Mouse (Mus musculus) heart, adult 2 months (tissue): ENCODE data around the gene Slc25a17. TPM values are rescaled to one million over a fixed set of nuclear protein-coding genes. Genes with fewer than 3 reads are reported as not detected.

Source experiments
- DNase-seq, 2 experiments: peaks; one replicate each; pipeline ENCODE4 v3.0.0; 2021
- H3K27ac ChIP-seq: fragments of 200-600 bp; 2 replicates; pipeline ENCODE4 v1.8.1; 2022
- H3K27me3 ChIP-seq: fragments of 200-500 bp; 2 replicates; pipeline ENCODE4 v1.6.1; 2012; ENCODE audit warnings: mild to moderate bottlenecking, low read length, inconsistent platforms, mixed read lengths; ENCODE audit not compliant: control insufficient read depth, insufficient read depth
- H3K36me3 ChIP-seq: fragments of 200-500 bp; 2 replicates; pipeline ENCODE4 v1.6.1; 2012; ENCODE audit warnings: low read length, inconsistent platforms; ENCODE audit not compliant: control insufficient read depth, insufficient read depth
- H3K4me1 ChIP-seq: fragments of 200-500 bp; 2 replicates; pipeline ENCODE4 v1.6.1; 2011; ENCODE audit warnings: low read length; ENCODE audit not compliant: control insufficient read depth, insufficient read depth
- H3K4me3 ChIP-seq: fragments of 200-600 bp; 2 replicates; pipeline ENCODE4 v1.8.1; 2022
- H3K79me2 ChIP-seq: fragments of 200-500 bp; replicated peaks from 2 replicates; pipeline ENCODE4 v1.6.1; 2012; ENCODE audit warnings: mild to moderate bottlenecking, inconsistent platforms, low read length, moderate library complexity, mixed read lengths; ENCODE audit not compliant: control insufficient read depth, insufficient read depth
- H3K9ac ChIP-seq: fragments of 200-500 bp; 2 replicates; pipeline ENCODE4 v1.6.1; 2012; ENCODE audit warnings: low read depth, mild to moderate bottlenecking, control low read depth, inconsistent platforms, low read length, mixed read lengths
- CTCF ChIP-seq: fragments of 200-600 bp; IDR thresholded peaks from 2 replicates; pipeline ENCODE4 v1.8.1; 2022; ENCODE audit warnings: antibody characterized with exemption, mild to moderate bottlenecking, moderate library complexity
- EP300 ChIP-seq: fragments of 200-500 bp; IDR thresholded peaks from 2 replicates; pipeline ENCODE4 v1.6.1; 2011; ENCODE audit warnings: low read depth, low read length, control low read depth; ENCODE audit not compliant: insufficient read depth
- POLR2A ChIP-seq: fragments of 200-500 bp; IDR thresholded peaks from 2 replicates; pipeline ENCODE4 v1.6.1; 2011; ENCODE audit warnings: mild to moderate bottlenecking, low read depth, low read length, control low read depth; ENCODE audit not compliant: insufficient read depth
- WGBS: fragments of 180-500 bp; shearing (Covaris S2); methylation state at CpG from one replicate; pipeline ENCODE4 v1.1.7; 2018; 5-methylcytosine and 5-hydroxymethylcytosine counted together
- intact Hi-C: fragments of 180-260 bp; cut with DNase I; formaldehyde crosslinking; loops from one replicate; pipeline ENCODE4 v1.15.1; 2025
- polyA plus RNA-seq: library from polyadenylated mRNA; depleted of rRNA; stranded (reverse); fragments of >200 nt; gene quantifications from 2 replicates; pipeline ENCODE4 v1.2.3, GENCODE M21; 2012
- total RNA-seq, 2 experiments: library from RNA; stranded (reverse); gene quantifications; 2 replicates each; pipeline ENCODE4 v1.2.3; 2021

Slc25a17 gene
- total and polyA plus RNA-seq, 3 experiments, result 13.0 to 15.7 (median 15.1) TPM

DNA sequence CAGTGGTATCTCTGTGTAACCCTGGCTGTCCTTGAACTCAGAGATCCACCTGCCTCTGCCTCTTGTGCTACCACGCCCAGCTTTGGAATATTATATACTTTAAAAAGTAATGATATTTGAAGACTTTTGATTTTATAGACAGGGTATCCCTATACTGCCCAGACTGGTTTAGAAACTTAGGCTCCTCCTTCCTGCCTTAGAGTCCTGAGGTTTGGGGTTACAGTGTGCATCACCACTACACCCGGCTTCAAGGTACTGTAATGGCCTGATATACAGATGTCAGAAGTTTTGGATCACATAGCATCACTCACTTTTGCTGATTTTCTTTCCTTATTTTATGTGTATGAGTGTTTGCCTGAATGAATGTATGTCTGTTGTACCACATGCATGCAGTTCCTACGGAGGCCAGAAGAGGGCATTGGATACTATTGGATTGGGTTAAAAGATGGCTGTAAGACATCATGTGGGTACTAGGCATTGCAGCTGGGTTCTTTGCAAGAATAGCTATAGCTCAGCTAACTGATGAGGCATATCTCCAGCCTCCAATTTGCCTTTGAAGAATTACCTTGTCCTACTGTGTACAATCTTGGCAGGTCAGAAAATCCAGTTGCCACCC, 5.4 kb downstream of the Slc25a17 start:
- Histone ChIP-seq H3K27ac (no peak overlapping the region), H3K4me3 (no peak overlapping the region), H3K36me3 (peaks cover 9% of the 10 kb centered on the region), H3K27me3 (no peaks in the 10 kb centered on the region), H3K79me2 (peaks cover 3% of the 10 kb centered on the region; the same call in 1 of the 2 replicates), H3K9ac (no peak overlapping the region), H3K4me1 (peaks cover 9% of the 10 kb centered on the region)
- intact Hi-C loops, result no loop called here
- WGBS, result 70% methylated on average over 3 of the region's 3 CpGs
- DNase-seq, result peak in 1 of 2 experiments; percentile 34
- TF ChIP-seq CTCF (peak; percentile 76), POLR2A (no peak)

DNA sequence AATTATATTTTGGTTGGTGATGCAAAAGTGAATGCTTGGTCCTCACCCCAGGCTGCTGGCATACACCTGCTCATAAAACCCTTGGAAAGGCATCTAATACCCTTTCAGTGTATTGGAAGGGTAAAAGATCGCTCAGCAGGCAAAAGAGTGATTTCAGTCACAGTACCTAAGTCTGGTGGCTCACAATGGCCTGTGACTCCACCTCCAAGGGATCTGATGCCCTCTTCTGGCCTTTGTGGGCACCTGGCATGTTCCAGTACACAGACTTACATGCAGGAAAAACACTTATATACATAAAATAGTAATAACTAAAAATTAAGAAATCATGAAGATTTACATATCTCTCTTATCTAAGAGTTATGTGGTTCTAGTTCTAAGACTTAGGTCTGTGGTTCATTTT, 8.0 kb downstream of the Slc25a17 start:
- no peaks in the 10 kb centered on the region for H3K27me3 ChIP-seq
- H3K4me1 ChIP-seq, result peaks cover 1% of the 10 kb centered on the region; the same call in 1 of the 2 replicates
- no peak overlapping the region for H3K9ac ChIP-seq
- no peak for TF ChIP-seq POLR2A
- peak; percentile 48 for TF ChIP-seq CTCF
- TF ChIP-seq EP300, result no peak
- DNase-seq, result no peak
- H3K27ac ChIP-seq, result no peak overlapping the region
- no peak overlapping the region for H3K4me3 ChIP-seq
- intact Hi-C loops, result no loop called here
- 51% methylated on average over 1 of the region's 1 CpGs for WGBS
- no peaks in the 10 kb centered on the region for H3K36me3 ChIP-seq
- H3K79me2 ChIP-seq, result peaks cover 1% of the 10 kb centered on the region; the same call in 1 of the 2 replicates

DNA sequence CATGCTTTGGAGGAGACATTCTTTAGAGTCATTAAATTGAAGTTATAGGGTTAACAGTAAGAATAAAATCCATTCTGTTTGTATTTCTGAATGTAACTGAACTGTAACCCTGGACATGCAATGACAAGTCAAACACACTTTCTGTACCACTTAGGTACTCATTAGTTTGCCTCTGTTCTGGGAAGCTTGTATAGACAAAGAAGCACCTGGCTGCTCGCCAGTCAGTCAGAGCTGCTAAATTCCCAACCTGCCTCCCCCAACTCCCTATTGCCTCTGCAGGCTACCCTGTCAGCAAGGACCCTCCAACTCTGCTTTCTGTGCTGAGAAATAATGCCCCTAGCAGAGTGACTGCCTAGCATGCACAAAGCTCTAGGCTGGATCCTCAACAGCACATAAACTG, 10.2 kb downstream of the Slc25a17 start:
- Histone ChIP-seq H3K4me1 (peaks cover 2% of the 10 kb centered on the region; the same call in 1 of the 2 replicates), H3K4me3 (no peak overlapping the region), H3K9ac (no peak overlapping the region), H3K27ac (no peak overlapping the region), H3K27me3 (no peaks in the 10 kb centered on the region), H3K36me3 (no peaks in the 10 kb centered on the region; the same call in none of the 2 replicates), H3K79me2 (peaks cover 3% of the 10 kb centered on the region; the same call in 1 of the 2 replicates)
- 68% methylated on average over 1 of the region's 1 CpGs for WGBS
- no peak for TF ChIP-seq EP300
- TF ChIP-seq POLR2A, result no peak
- no peak for TF ChIP-seq CTCF
- no peak for DNase-seq
- intact Hi-C loops, result no loop called here

DNA sequence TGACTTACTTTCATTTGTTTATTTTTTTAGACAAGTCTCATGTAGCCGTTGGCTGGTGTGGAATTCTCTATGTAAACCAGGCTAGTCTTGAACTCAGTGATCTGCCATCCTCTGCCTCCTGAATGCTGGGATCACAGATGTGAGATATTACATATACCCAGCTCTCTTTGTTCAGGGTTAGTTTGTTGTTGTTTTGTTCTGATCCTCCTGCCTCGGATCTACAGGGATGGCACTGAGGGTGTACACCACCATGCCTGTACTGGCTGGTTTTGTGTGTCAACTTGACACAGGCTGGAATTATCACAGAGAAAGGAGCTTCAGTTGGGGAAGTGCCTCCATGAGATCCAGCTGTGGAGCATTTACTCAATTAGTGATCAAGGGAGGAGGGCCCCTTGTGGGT, 12.2 kb downstream of the Slc25a17 start:
- H3K9ac ChIP-seq, result no peak overlapping the region
- no peaks in the 10 kb centered on the region; the same call in none of the 2 replicates for H3K36me3 ChIP-seq
- intact Hi-C loops, result no loop called here
- H3K4me1 ChIP-seq, result peaks cover 2% of the 10 kb centered on the region; the same call in 1 of the 2 replicates
- DNase-seq, result no peak
- H3K79me2 ChIP-seq, result peaks cover 5% of the 10 kb centered on the region; the same call in 1 of the 2 replicates
- H3K27me3 ChIP-seq, result no peaks in the 10 kb centered on the region
- WGBS, result 75% methylated on average over 2 of the region's 2 CpGs
- H3K4me3 ChIP-seq, result no peak overlapping the region
- H3K27ac ChIP-seq, result no peak overlapping the region
- TF ChIP-seq EP300 (no peak), POLR2A (no peak), CTCF (no peak)

DNA sequence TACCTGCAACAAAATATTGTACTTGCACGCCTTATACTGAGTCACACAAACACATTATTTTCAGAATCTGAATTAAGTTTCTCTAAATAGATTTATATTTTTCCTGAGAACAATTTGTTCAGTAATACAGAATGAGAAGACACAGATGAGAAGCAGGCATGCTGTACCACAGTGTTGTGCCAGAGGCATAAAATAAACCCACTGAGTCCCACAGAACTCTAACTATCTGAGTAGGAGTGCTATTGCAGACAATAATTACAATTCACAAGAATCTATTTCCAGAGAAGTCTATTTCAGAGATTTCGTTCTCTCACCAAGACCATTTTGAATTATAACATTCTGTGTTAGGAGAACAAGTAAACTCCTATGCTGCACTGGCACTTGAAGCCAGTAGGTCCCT, 13.1 kb downstream of the Slc25a17 start:
- Histone ChIP-seq H3K79me2 (peaks cover 3% of the 10 kb centered on the region; the same call in 1 of the 2 replicates), H3K9ac (no peak overlapping the region), H3K4me1 (peaks cover 2% of the 10 kb centered on the region; the same call in 1 of the 2 replicates), H3K36me3 (no peaks in the 10 kb centered on the region; the same call in none of the 2 replicates), H3K27me3 (no peaks in the 10 kb centered on the region), H3K4me3 (no peak overlapping the region), H3K27ac (no peak overlapping the region)
- no peak for TF ChIP-seq EP300
- TF ChIP-seq POLR2A, result no peak
- TF ChIP-seq CTCF, result no peak
- WGBS, result 95% methylated on average over 2 of the region's 2 CpGs
- intact Hi-C loops, result no loop called here
- DNase-seq, result no peak

DNA sequence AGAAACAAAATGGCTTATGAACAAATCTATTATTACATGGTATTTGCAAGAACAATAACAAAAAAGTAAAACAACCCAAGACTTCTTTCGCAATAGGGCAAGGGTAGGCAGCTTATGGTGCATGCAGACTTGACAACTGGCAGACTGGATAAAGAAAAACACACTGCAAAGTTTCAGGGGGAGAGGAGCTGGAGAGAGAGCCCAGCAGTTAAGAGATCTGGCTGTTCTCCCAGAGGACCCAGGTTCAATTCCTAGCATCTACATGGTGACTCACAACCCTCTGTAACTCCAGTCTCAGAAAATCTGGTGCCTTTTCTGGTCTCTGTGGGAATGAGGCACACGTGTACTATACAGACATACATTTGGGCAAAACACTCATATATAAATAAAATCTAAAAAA, 19.2 kb downstream of the Slc25a17 start:
- Histone ChIP-seq H3K9ac (no peak overlapping the region), H3K4me3 (no peak overlapping the region), H3K36me3 (peaks cover 2% of the 10 kb centered on the region), H3K27ac (no peak overlapping the region), H3K79me2 (peaks cover 3% of the 10 kb centered on the region; the same call in 1 of the 2 replicates), H3K27me3 (no peaks in the 10 kb centered on the region), H3K4me1 (peaks cover 1% of the 10 kb centered on the region; the same call in 1 of the 2 replicates)
- intact Hi-C loops, result no loop called here
- no peak for DNase-seq
- no peak for TF ChIP-seq POLR2A
- no peak for TF ChIP-seq CTCF
- TF ChIP-seq EP300, result no peak
- 84% methylated on average over 2 of the region's 2 CpGs for WGBS
